Mouse (Mus musculus): ENCODE results near the gene Ube2q2. TPM values are rescaled to one million over a fixed set of nuclear protein-coding genes. Genes with fewer than 3 reads are reported as not detected.

Ube2q2 gene
- total and polyA plus RNA-seq, 3 experiments, result 13.1 to 24.4 (median 24.1) TPM

GRCm38 (mm10) chr9:55246440-55246839 is 97.8 kb downstream of the Ube2q2 start:
- TF ChIP-seq IRF4 (IDR thresholded peaks at IDR 0.05; ENCODE audit: low read depth, low read length), result no peak
- TF ChIP-seq PAX5 (IDR thresholded peaks at IDR 0.05; ENCODE audit: low read length), result no peak
- no peak for TF ChIP-seq E2F4 (IDR thresholded peaks at IDR 0.05; ENCODE audit: insufficient replicate concordance, low read depth, low read length)
- Histone ChIP-seq H3K4me3 (replicated peaks in 1 of 3; ENCODE audit: low read depth in 2 of 3, low read length in 2 of 3, poor library complexity in 1 of 3) (no peak overlapping the region), H3K27me3 (replicated peaks) (peaks cover 2% of the 10 kb centered on the region), H3K79me2 (replicated peaks; ENCODE audit: control insufficient read depth, extremely low read depth, insufficient read depth, poor library complexity, severe bottlenecking) (no peaks in the 10 kb centered on the region), H3K9ac (ENCODE audit: insufficient read depth, low read depth) (no peak overlapping the region), H3K4me1 (ENCODE audit: control insufficient read depth in 1 of 2, insufficient read depth in 2 of 2) (peaks cover 2 to 4% of the 10 kb centered on the region in 2 experiments; a peak in 3 of 4 replicates), H3K4me2 (ENCODE audit: insufficient read depth, low read depth, poor library complexity, severe bottlenecking) (no peak overlapping the region), H3K36me3 (replicated peaks in 1 of 2; ENCODE audit: control insufficient read depth in 1 of 2, insufficient read depth in 1 of 2, low read length in 1 of 2) (no peaks in the 10 kb centered on the region), H3K9me3 (replicated peaks; ENCODE audit: low read length) (no peaks in the 10 kb centered on the region), H3K27ac (ENCODE audit: insufficient read depth, low read depth) (no peak overlapping the region)
- in situ Hi-C loops (cut with MboI; ENCODE audit: low pct_ligation_motif_present, low pct_unique_long_range_greater_than_20kb, low sequenced_read_pairs) (no loop called here), dilution Hi-C loops (cut with MboI; ENCODE audit: extremely low pct_ligation_motif_present, extremely low pct_unique_long_range_greater_than_20kb, low sequenced_read_pairs) (no loop called here)
- no peak for DNase-seq (ENCODE audit: extremely low read depth)

DNA sequence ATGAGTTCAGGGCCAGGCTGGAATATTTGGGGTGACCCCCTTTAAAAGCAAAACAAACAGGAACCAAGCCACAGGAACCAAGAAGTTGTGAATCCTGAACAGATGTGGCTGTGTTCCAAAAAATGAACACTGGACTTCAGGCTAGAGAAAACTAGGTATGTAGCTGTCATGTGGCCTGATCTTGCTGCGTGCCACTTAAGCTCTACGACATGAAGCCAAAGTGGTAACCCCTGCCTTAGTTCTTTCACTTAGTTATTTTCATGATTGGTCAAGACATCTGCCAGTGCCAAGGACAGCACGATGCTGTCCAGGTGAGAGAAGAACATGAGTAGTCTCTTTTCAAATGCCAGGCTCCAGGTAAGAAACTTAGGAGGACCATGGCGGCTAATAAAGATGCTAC is 98.3 kb downstream of the Ube2q2 start:
- Histone ChIP-seq H3K4me1 (ENCODE audit: control insufficient read depth in 1 of 2, insufficient read depth in 2 of 2) (no peaks in the 10 kb centered on the region; a peak in 1 of 4 replicates), H3K9ac (ENCODE audit: insufficient read depth, low read depth) (no peak overlapping the region), H3K79me2 (replicated peaks; ENCODE audit: control insufficient read depth, extremely low read depth, insufficient read depth, poor library complexity, severe bottlenecking) (no peaks in the 10 kb centered on the region), H3K27ac (ENCODE audit: insufficient read depth, low read depth) (no peak overlapping the region), H3K9me3 (replicated peaks; ENCODE audit: low read length) (no peaks in the 10 kb centered on the region), H3K27me3 (replicated peaks) (peaks cover 2% of the 10 kb centered on the region), H3K4me2 (ENCODE audit: insufficient read depth, low read depth, poor library complexity, severe bottlenecking) (no peak overlapping the region), H3K4me3 (replicated peaks in 1 of 3; ENCODE audit: low read depth in 2 of 3, low read length in 2 of 3, poor library complexity in 1 of 3) (no peak overlapping the region), H3K36me3 (replicated peaks in 1 of 2; ENCODE audit: control insufficient read depth in 1 of 2, insufficient read depth in 1 of 2, low read length in 1 of 2) (no peaks in the 10 kb centered on the region)
- DNase-seq (ENCODE audit: extremely low read depth), result no peak
- in situ Hi-C loops (cut with MboI; ENCODE audit: low pct_ligation_motif_present, low pct_unique_long_range_greater_than_20kb, low sequenced_read_pairs) (no loop called here), dilution Hi-C loops (cut with MboI; ENCODE audit: extremely low pct_ligation_motif_present, extremely low pct_unique_long_range_greater_than_20kb, low sequenced_read_pairs) (no loop called here)
- TF ChIP-seq GABPA (IDR thresholded peaks at IDR 0.05; ENCODE audit: insufficient replicate concordance, low read depth, low read length) (no peak), CTCF (conservative IDR thresholded peaks at IDR 0.05 in 1 of 2, IDR thresholded peaks at IDR 0.05 in 1 of 2; ENCODE audit: low read depth in 2 of 2, low read length in 2 of 2) (no peak), TCF12 (IDR thresholded peaks at IDR 0.05; ENCODE audit: low read depth, low read length) (no peak), JUN (IDR thresholded peaks at IDR 0.05; ENCODE audit: insufficient read depth, low read depth, low read length) (no peak)

DNA sequence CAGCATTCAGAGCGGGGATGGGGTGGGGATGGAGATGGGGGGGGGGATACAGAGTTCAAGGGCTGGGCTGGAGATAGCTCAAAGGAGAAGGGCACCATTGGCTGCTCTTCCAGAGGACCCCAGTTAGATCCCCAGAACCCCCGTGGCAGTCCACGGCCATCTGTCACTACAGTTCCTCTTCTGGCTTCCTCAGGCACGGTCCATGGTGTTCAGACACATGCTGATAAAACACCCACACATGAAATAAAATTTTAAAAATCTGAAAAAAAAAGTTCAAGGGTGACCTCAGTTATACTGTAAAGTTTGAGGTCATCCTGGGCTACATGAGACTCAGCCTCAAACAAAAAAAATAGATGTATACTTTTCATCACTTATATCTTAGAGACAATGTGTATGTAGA is 99.8 kb downstream of the Ube2q2 start:
- in situ Hi-C loops (cut with MboI; ENCODE audit: low pct_ligation_motif_present, low pct_unique_long_range_greater_than_20kb, low sequenced_read_pairs), result no loop called here
- Histone ChIP-seq H3K4me1 (ENCODE audit: control insufficient read depth in 1 of 2, insufficient read depth in 2 of 2) (peaks cover 0 to 5% of the 10 kb centered on the region in 2 experiments; a peak in 3 of 4 replicates), H3K4me3 (replicated peaks in 1 of 3; ENCODE audit: low read depth in 2 of 3, low read length in 2 of 3, poor library complexity in 1 of 3) (no peak overlapping the region), H3K4me2 (ENCODE audit: insufficient read depth, low read depth, poor library complexity, severe bottlenecking) (no peak overlapping the region), H3K27me3 (replicated peaks) (peaks cover 2% of the 10 kb centered on the region), H3K9me3 (replicated peaks; ENCODE audit: low read length) (no peaks in the 10 kb centered on the region), H3K9ac (ENCODE audit: insufficient read depth, low read depth) (no peak overlapping the region), H3K27ac (ENCODE audit: insufficient read depth, low read depth) (no peak overlapping the region), H3K79me2 (replicated peaks; ENCODE audit: control insufficient read depth, extremely low read depth, insufficient read depth, poor library complexity, severe bottlenecking) (no peaks in the 10 kb centered on the region), H3K36me3 (replicated peaks in 1 of 2; ENCODE audit: control insufficient read depth in 1 of 2, insufficient read depth in 1 of 2, low read length in 1 of 2) (no peaks in the 10 kb centered on the region)
- DNase-seq (ENCODE audit: extremely low read depth), result no peak
- dilution Hi-C loops (cut with MboI; ENCODE audit: extremely low pct_ligation_motif_present, extremely low pct_unique_long_range_greater_than_20kb, low sequenced_read_pairs), result no loop called here
- TF ChIP-seq MAFK (IDR thresholded peaks at IDR 0.05; ENCODE audit: insufficient replicate concordance, low read length) (no peak), NRF1 (IDR thresholded peaks at IDR 0.05; ENCODE audit: low read depth, low read length) (no peak), MYC (IDR thresholded peaks at IDR 0.05; ENCODE audit: low read depth, low read length) (no peak), PAX5 (IDR thresholded peaks at IDR 0.05; ENCODE audit: low read length) (no peak), CHD1 (IDR thresholded peaks at IDR 0.05; ENCODE audit: low read depth, low read length) (no peak), SIN3A (IDR thresholded peaks at IDR 0.05; ENCODE audit: low read length) (no peak), ZMIZ1 (IDR thresholded peaks at IDR 0.05; ENCODE audit: low read depth, low read length) (no peak), UBTF (IDR thresholded peaks at IDR 0.05; ENCODE audit: low read depth, low read length) (no peak), GABPA (IDR thresholded peaks at IDR 0.05; ENCODE audit: insufficient replicate concordance, low read depth, low read length) (no peak), RCOR1 (conservative IDR thresholded peaks at IDR 0.05; ENCODE audit: low read depth, low read length) (no peak), USF1 (IDR thresholded peaks at IDR 0.05; ENCODE audit: low read depth, low read length) (no peak), CTCF (conservative IDR thresholded peaks at IDR 0.05 in 1 of 2, IDR thresholded peaks at IDR 0.05 in 1 of 2; ENCODE audit: low read depth in 2 of 2, low read length in 2 of 2) (no peak), TBP (conservative IDR thresholded peaks at IDR 0.05; ENCODE audit: low read depth, low read length) (no peak), POLR2AphosphoS2 (IDR thresholded peaks at IDR 0.05; ENCODE audit: low read depth, low read length) (no peak), BHLHE40 (IDR thresholded peaks at IDR 0.05; ENCODE audit: low read depth, low read length) (no peak), E2F4 (IDR thresholded peaks at IDR 0.05; ENCODE audit: insufficient replicate concordance, low read depth, low read length) (no peak), MXI1 (IDR thresholded peaks at IDR 0.05; ENCODE audit: low read depth, low read length) (no peak), ELF1 (IDR thresholded peaks at IDR 0.05; ENCODE audit: low read depth, low read length) (no peak), SMC3 (IDR thresholded peaks at IDR 0.05; ENCODE audit: low read depth, low read length) (no peak)
